Mouse (Mus musculus) left cerebral cortex, postnatal 4 days (tissue): Measurements from ENCODE around the gene Hist1h4k. TPM values are rescaled to one million over a fixed set of nuclear protein-coding genes. Genes with fewer than 3 reads are reported as not detected.
"Not testable (repeated sequence)": the region's sequence is repeated elsewhere in the genome, so short reads cannot be mapped to it uniquely, and the experiment has no call there.

ENCODE experiments used
- DNase-seq: peaks from one replicate; pipeline ENCODE4 v3.0.0-alpha.2; 2022
- intact Hi-C: fragments of 180-260 bp; cut with DNase I; formaldehyde crosslinking; loops from one replicate; pipeline ENCODE4 v1.15.1; 2025
- total RNA-seq, 2 experiments: library from RNA; stranded (reverse); gene quantifications; 2 replicates each; pipeline ENCODE4 v1.2.3; 2021

Gene Hist1h4k
- total RNA-seq, 2 experiments from 2014 or later: 525 to 563 TPM

GRCm38 (mm10) chr13:21721757-21722372 lies 28.4 kb downstream of the Hist1h4k start, which contains the start of gene Hist1h2bm:
TSS of gene Hist1h2bm (plus strand) at chr13:21722044.
- DNase-seq: peak; percentile 60
- intact Hi-C loops: not testable (repeated sequence)

GRCm38 (mm10) chr13:21721107-21721756 lies 29.1 kb downstream of the Hist1h4k start:
- DNase-seq, intact Hi-C loops: not testable (repeated sequence)

- no peak for DNase-seq
- intact Hi-C loops: no loop called here
Observed at GRCm38 (mm10) chr13:21718381-21719080, 31.8 kb downstream of the Hist1h4k start.

GRCm38 (mm10) chr13:21717397-21718357 lies 32.6 kb downstream of the Hist1h4k start, which contains the start of gene Hist1h3h:
TSS of gene Hist1h3h (plus strand) at chr13:21717659.
- intact Hi-C loops: not testable (repeated sequence)
- peak; percentile 83 for DNase-seq

GRCm38 (mm10) chr13:21716540-21717391 lies 33.5 kb downstream of the Hist1h4k start:
- DNase-seq: not testable (repeated sequence)

DNA sequence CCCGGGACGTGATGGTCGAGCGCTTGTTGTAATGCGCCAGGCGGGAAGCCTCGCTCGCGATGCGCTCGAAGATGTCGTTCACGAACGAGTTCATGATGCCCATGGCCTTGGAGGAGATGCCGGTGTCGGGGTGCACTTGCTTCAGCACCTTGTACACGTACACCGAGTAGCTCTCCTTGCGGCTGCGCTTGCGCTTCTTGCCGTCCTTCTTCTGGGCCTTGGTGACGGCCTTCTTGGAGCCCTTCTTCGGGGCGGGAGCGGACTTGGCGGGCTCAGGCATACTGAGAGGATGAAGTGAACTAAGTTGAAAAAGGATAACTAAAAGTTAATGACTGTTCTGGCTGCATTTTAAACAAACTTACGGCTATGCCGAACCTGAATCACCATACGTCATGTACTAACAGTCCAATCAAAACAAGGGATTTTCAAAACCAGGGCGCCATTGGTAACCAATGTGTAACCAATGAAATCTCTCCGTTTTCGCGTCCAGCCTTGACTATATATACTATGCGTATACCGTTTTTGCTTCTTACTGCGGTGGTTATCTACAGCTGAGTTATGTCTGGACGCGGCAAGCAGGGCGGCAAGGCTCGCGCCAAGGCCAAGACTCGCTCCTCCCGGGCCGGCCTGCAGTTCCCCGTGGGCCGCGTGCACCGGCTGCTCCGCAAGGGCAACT lies 34.3 kb downstream of the Hist1h4k start, which contains the start of the genes Hist1h2bl and Hist1h2ai:
Gene Hist1h2bl (minus strand): TSS at position 280 of the 676 bp plus-strand sequence.
Gene Hist1h2ai (plus strand): TSS at position 559 of the 676 bp plus-strand sequence.
- DNase-seq: peak; percentile 74
- intact Hi-C loops: not testable (repeated sequence)

More at GRCm38 (mm10) chr13:21716540-21717391, 33.5 kb downstream of the Hist1h4k start:
- intact Hi-C loops: not testable (repeated sequence)

DNA sequence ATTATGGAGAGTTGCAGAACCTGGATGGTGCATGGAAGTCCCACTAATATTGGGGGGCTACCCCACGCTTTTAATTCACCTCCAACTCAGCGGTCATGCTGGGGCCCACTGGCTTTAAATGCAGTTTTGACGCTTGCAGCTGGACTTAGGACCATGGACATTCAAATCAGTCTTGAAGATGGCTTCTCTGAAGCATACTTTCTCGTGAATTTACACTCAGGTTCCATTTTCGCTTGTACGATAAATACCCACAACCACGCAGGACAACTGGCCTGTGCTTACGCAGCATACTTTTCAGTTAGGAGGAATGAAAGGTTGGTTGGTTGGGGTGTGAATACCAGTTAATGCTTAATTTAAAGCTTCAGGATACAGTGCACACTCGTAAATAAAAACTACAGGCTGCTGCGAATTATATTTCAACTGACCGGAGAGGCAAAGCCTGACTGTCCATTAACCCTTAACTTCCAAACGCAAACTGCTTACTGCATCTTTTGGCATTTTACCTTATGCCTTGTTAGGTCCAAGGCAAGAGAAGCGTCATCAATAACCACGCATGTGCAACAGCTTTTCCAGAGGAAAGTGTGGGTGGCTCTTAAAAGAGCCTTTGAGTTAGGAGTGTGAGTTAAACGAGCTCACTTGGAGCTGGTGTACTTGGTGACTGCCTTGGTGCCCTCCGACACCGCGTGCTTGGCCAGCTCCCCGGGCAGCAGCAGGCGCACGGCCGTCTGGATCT lies 35.0 kb downstream of the Hist1h4k start:
- peak; percentile 14 for DNase-seq
- intact Hi-C loops: no loop called here

DNA sequence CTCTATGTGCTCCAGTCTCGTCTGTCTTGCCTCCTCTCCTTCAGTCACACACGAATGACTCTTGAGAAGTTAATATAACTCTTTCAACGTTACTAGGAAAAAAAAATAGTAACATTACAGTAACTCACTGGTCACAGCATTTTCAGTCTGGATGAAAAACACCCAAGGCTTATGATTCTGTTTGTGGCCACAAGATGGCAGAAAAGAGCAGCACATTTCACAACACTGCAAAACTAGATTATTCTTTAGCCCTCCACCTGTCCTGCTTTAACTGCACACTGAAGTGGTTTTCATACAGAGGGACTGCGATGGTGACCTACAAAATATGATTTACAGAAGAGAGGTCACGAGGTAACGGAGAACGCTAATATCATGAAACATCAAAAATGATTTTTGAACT lies 35.6 kb downstream of the Hist1h4k start:
- DNase-seq: peak; percentile 49
- intact Hi-C loops: loop anchor here (5.0 kb wide), 1 partner anchor 1698 kb away; no protein-coding TSS in a partner anchor

- intact Hi-C loops: loop anchor here (5.0 kb wide), 1 partner anchor 1701 kb away; no protein-coding TSS in a partner anchor
Observed at GRCm38 (mm10) chr13:21711698-21712097, 38.6 kb downstream of the Hist1h4k start.

GRCm38 (mm10) chr13:21710821-21711525 lies 39.3 kb downstream of the Hist1h4k start:
- intact Hi-C loops: loop anchor here (5.0 kb wide), 1 partner anchor 1701 kb away; no protein-coding TSS in a partner anchor

More at GRCm38 (mm10) chr13:21711698-21712097, 38.6 kb downstream of the Hist1h4k start:
- no peak for DNase-seq

DNA sequence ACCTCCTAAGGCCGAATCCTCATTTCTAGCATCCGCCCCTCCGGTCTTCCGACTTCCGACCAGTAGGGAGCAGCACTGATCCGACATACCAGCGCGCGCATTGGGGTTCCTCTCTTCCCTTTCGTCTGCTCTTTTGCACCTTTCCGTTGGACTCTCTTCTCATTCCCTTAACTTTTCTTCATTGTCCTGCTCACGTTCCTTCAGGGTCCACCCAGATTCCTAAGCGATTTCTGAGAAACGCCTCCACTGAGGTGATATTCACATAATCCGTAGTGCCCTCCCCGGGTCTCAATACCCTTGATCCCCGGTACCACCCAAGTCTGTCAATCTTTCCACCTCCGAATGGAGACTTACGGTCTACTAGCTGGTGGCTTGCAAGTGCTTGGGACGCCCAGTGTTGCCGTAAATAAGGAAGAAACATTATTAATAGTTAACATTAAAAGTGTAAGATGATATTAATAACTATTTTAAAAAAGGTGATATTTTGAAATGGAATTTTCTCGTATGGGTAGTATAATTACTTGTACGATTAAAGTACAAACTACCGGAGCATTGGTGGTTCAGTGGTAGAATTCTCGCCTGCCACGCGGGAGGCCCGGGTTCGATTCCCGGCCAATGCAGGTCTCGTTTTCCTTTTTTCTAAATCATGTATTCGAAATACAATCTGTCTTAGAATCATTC lies 40.1 kb downstream of the Hist1h4k start:
- intact Hi-C loops: loop anchor here (5.0 kb wide), 1 partner anchor 1702 kb away; no protein-coding TSS in a partner anchor
- peak; percentile 90 for DNase-seq

More at GRCm38 (mm10) chr13:21710821-21711525, 39.3 kb downstream of the Hist1h4k start:
- DNase-seq: peak; percentile 69

GRCm38 (mm10) chr13:21706669-21707068 lies 43.6 kb downstream of the Hist1h4k start:
- intact Hi-C loops: no loop called here

More at GRCm38 (mm10) chr13:21706669-21707068, 43.6 kb downstream of the Hist1h4k start:
- no peak for DNase-seq
